Mouse (Mus musculus) stomach, postnatal 0 days (tissue): ENCODE measurements around the gene Acot3.

Experiments
- CTCF ChIP-seq: IDR thresholded peaks from 2 replicates; pipeline ENCODE4 v1.5.1; 2016; ENCODE audit warnings: antibody characterized with exemption, low read depth, mild to moderate bottlenecking, moderate library complexity
- EP300 ChIP-seq: optimal IDR thresholded peaks from 2 replicates; pipeline ENCODE3; 2016; ENCODE audit warnings: antibody characterized with exemption

DNA sequence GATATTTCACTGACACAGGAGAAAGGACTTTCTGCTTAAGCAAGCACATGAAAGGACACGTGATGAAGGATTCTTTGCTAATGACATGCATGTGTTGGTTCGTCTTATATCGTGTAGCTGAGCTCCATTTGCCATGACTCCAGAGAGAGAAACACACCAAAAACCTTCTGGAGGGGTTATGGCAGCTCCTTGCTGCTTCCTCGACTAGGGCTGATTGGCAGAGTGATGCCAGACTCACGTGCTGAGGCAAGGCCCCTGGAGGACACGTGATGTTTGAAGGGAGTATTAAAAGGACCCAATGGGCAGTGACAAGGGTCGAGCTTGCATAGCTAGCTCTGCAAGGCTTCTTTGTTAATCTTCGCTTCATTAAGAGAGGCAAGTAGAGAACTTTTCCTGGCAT, 16.4 kb downstream of the Acot3 start:
- TF ChIP-seq CTCF (no peak), EP300 (no peak)
